Mouse (Mus musculus) ovary, adult 18-20 months (tissue): ENCODE measurements around the gene Invs.
A peak's percentile ranks its signal among the peaks of the same experiment; 100 is the strongest.
"Not testable (repeated sequence)": the region's sequence is repeated elsewhere in the genome, so short reads cannot be mapped to it uniquely, and the experiment has no call there.

ENCODE experiments used
- DNase-seq: peaks from one replicate; pipeline ENCODE4 v3.0.0; 2022; ENCODE audit warnings: low spot score, mixed read lengths

The Invs gene

GRCm38 (mm10) chr4:48328042-48328441 is 48.5 kb downstream of the Invs start:
- no peak for DNase-seq

GRCm38 (mm10) chr4:48332453-48333051 is 53.0 kb downstream of the Invs start:
- DNase-seq, result no peak

- no peak for DNase-seq
Observed at GRCm38 (mm10) chr4:48334927-48335763, 55.6 kb downstream of the Invs start.

GRCm38 (mm10) chr4:48342705-48343104 is 63.1 kb downstream of the Invs start:
- no peak for DNase-seq

GRCm38 (mm10) chr4:48362367-48362766 is 82.8 kb downstream of the Invs start:
- DNase-seq, result no peak

- DNase-seq, result no peak
Observed at GRCm38 (mm10) chr4:48371037-48371436, 91.5 kb downstream of the Invs start.

GRCm38 (mm10) chr4:48380940-48381339 is 101.4 kb downstream of the Invs start:
- DNase-seq, result peak; percentile 14

GRCm38 (mm10) chr4:48382506-48382905 is 102.9 kb downstream of the Invs start:
- DNase-seq, result no peak

GRCm38 (mm10) chr4:48396949-48397348 is 117.4 kb downstream of the Invs start:
- no peak for DNase-seq

- DNase-seq, result no peak
Observed at GRCm38 (mm10) chr4:48403066-48403640, 123.6 kb downstream of the Invs start.

GRCm38 (mm10) chr4:48405724-48406491 is 126.3 kb downstream of the Invs start:
- not testable (repeated sequence) for DNase-seq

GRCm38 (mm10) chr4:48407350-48408039 is 127.9 kb downstream of the Invs start:
- DNase-seq, result no peak

GRCm38 (mm10) chr4:48413473-48413872 is 133.9 kb downstream of the Invs start:
- DNase-seq, result no peak

GRCm38 (mm10) chr4:48415838-48416335 is 136.3 kb downstream of the Invs start:
- no peak for DNase-seq

GRCm38 (mm10) chr4:48418831-48419468 is 139.4 kb downstream of the Invs start:
- no peak for DNase-seq

GRCm38 (mm10) chr4:48422633-48423032 is 143.1 kb downstream of the Invs start:
- no peak for DNase-seq

- DNase-seq, result no peak
Observed at GRCm38 (mm10) chr4:48423738-48424137, 144.2 kb downstream of the Invs start.

- no peak for DNase-seq
Observed at GRCm38 (mm10) chr4:48427413-48427812, 147.9 kb downstream of the Invs start.

GRCm38 (mm10) chr4:48428054-48428453 is 148.5 kb downstream of the Invs start:
- DNase-seq, result no peak

- DNase-seq, result no peak
Observed at GRCm38 (mm10) chr4:48454106-48454773, 174.7 kb downstream of the Invs start.
